Mouse (Mus musculus) liver, embryonic 16.5 days (tissue): ENCODE measurements around the gene Itprid1. TPM values are rescaled to one million over a fixed set of nuclear protein-coding genes. Genes with fewer than 3 reads are reported as not detected.

ENCODE experiments used
- ATAC-seq: fragments of 200-750 bp; cut with Nextera tagmentation; 2 replicates; pipeline ENCODE4 v1.8.0; 2017; ENCODE audit warnings: low read depth, mild to moderate bottlenecking, moderate number of reproducible peaks, moderate library complexity
- H3K27ac ChIP-seq: fragments of 300-500 bp; sonication (generic); 2 replicates; pipeline ENCODE4 v1.5.1; 2014; ENCODE audit warnings: mild to moderate bottlenecking, low read length
- H3K27me3 ChIP-seq: fragments of 300-500 bp; sonication (generic); 2 replicates; pipeline ENCODE4 v1.6.1; 2014; ENCODE audit warnings: low read depth, low read length, mixed read lengths; ENCODE audit not compliant: control insufficient read depth, insufficient read depth
- H3K36me3 ChIP-seq: fragments of 300-500 bp; sonication (generic); 2 replicates; pipeline ENCODE4 v1.6.1; 2014; ENCODE audit warnings: mild to moderate bottlenecking; ENCODE audit not compliant: control insufficient read depth, insufficient read depth
- H3K4me1 ChIP-seq: fragments of 300-500 bp; sonication (generic); 2 replicates; pipeline ENCODE4 v1.6.1; 2014; ENCODE audit warnings: low read depth, low read length, mixed read lengths; ENCODE audit not compliant: control insufficient read depth
- H3K4me2 ChIP-seq: fragments of 300-500 bp; sonication (generic); 2 replicates; pipeline ENCODE4 v1.6.1; 2014; ENCODE audit warnings: low read depth, low read length, mixed read lengths
- H3K4me3 ChIP-seq: fragments of 300-500 bp; sonication (generic); 2 replicates; pipeline ENCODE4 v1.5.1; 2014; ENCODE audit warnings: low read depth, mild to moderate bottlenecking, low read length
- H3K9ac ChIP-seq: fragments of 300-500 bp; sonication (generic); 2 replicates; pipeline ENCODE4 v1.6.1; 2014; ENCODE audit warnings: low read depth, low read length
- H3K9me3 ChIP-seq: fragments of 300-500 bp; sonication (generic); replicated peaks from 2 replicates; pipeline ENCODE4 v1.6.1; 2016; ENCODE audit warnings: low read length; ENCODE audit not compliant: control insufficient read depth
- WGBS: fragments of 180-500 bp; shearing (Covaris S2); extraction: QIAGEN DNeasy Blood & Tissue Kit; methylation state at CpG from one replicate; pipeline ENCODE4 v1.1.7; 2014; ENCODE audit not compliant: insufficient replicate concordance; 5-methylcytosine and 5-hydroxymethylcytosine counted together
- polyA plus RNA-seq: library from polyadenylated mRNA; unstranded; fragments of >200 nt; fragmentation: Nextera tagmentation; extraction: Ambion mirVana; gene quantifications from 2 replicates; pipeline ENCODE4 v1.2.1, GENCODE M21; 2015

Gene Itprid1
- polyA plus RNA-seq, 1 experiment from 2014 or later, result not detected

- H3K27ac ChIP-seq, result no peak overlapping the region
- 65% methylated on average over 9 of the region's 9 CpGs for WGBS
- H3K4me1 ChIP-seq, result no peaks in the 10 kb centered on the region
- no peaks in the 10 kb centered on the region for H3K9me3 ChIP-seq
- ATAC-seq, result no peak
- H3K36me3 ChIP-seq, result no peaks in the 10 kb centered on the region
- H3K4me3 ChIP-seq, result no peak overlapping the region
- no peaks in the 10 kb centered on the region for H3K27me3 ChIP-seq
- H3K9ac ChIP-seq, result no peak overlapping the region
- H3K4me2 ChIP-seq, result no peak overlapping the region
These were observed 31.2 kb upstream of the Itprid1 start for GRCm38 (mm10) chr6:55805291-55806137.

GRCm38 (mm10) chr6:55806537-55806936 is 30.2 kb upstream of the Itprid1 start:
- WGBS, result 45% methylated on average over 2 of the region's 2 CpGs
- H3K4me1 ChIP-seq, result no peaks in the 10 kb centered on the region
- no peaks in the 10 kb centered on the region for H3K27me3 ChIP-seq
- no peak for ATAC-seq
- H3K36me3 ChIP-seq, result no peaks in the 10 kb centered on the region
- H3K9me3 ChIP-seq, result no peaks in the 10 kb centered on the region
- no peak overlapping the region for H3K4me3 ChIP-seq
- no peak overlapping the region for H3K4me2 ChIP-seq
- no peak overlapping the region for H3K9ac ChIP-seq
- H3K27ac ChIP-seq, result no peak overlapping the region

GRCm38 (mm10) chr6:55808692-55809091 is 28.0 kb upstream of the Itprid1 start:
- WGBS, result 45% methylated on average over 3 of the region's 3 CpGs
- no peaks in the 10 kb centered on the region for H3K9me3 ChIP-seq
- no peak for ATAC-seq
- H3K27me3 ChIP-seq, result no peaks in the 10 kb centered on the region
- no peak overlapping the region for H3K4me2 ChIP-seq
- H3K9ac ChIP-seq, result no peak overlapping the region
- no peak overlapping the region for H3K4me3 ChIP-seq
- no peak overlapping the region for H3K27ac ChIP-seq
- no peaks in the 10 kb centered on the region for H3K36me3 ChIP-seq
- no peaks in the 10 kb centered on the region for H3K4me1 ChIP-seq

- Histone ChIP-seq H3K4me1 (no peaks in the 10 kb centered on the region), H3K27ac (no peak overlapping the region), H3K9me3 (no peaks in the 10 kb centered on the region), H3K36me3 (no peaks in the 10 kb centered on the region), H3K4me3 (no peak overlapping the region), H3K4me2 (no peak overlapping the region), H3K9ac (no peak overlapping the region), H3K27me3 (no peaks in the 10 kb centered on the region)
- no peak for ATAC-seq
- 35% methylated on average over 8 of the region's 8 CpGs for WGBS
These were observed 25.5 kb upstream of the Itprid1 start for GRCm38 (mm10) chr6:55811153-55811552.

GRCm38 (mm10) chr6:55812353-55812752 is 24.3 kb upstream of the Itprid1 start:
- Histone ChIP-seq H3K4me2 (no peak overlapping the region), H3K4me1 (no peaks in the 10 kb centered on the region), H3K9me3 (no peaks in the 10 kb centered on the region), H3K36me3 (no peaks in the 10 kb centered on the region), H3K4me3 (no peak overlapping the region), H3K9ac (no peak overlapping the region), H3K27ac (no peak overlapping the region), H3K27me3 (no peaks in the 10 kb centered on the region)
- WGBS, result 23% methylated on average over 1 of the region's 1 CpGs
- no peak for ATAC-seq

- Histone ChIP-seq H3K9me3 (no peaks in the 10 kb centered on the region), H3K27ac (no peak overlapping the region), H3K36me3 (no peaks in the 10 kb centered on the region), H3K9ac (no peak overlapping the region), H3K4me3 (no peak overlapping the region), H3K4me2 (no peak overlapping the region), H3K4me1 (no peaks in the 10 kb centered on the region), H3K27me3 (no peaks in the 10 kb centered on the region)
- ATAC-seq, result no peak
- 56% methylated on average over 12 of the region's 12 CpGs for WGBS
These were observed 22.3 kb upstream of the Itprid1 start for GRCm38 (mm10) chr6:55814184-55814926.

- Histone ChIP-seq H3K4me1 (no peaks in the 10 kb centered on the region), H3K9me3 (no peaks in the 10 kb centered on the region), H3K4me3 (no peak overlapping the region), H3K9ac (no peak overlapping the region), H3K27ac (no peak overlapping the region), H3K4me2 (no peak overlapping the region), H3K27me3 (no peaks in the 10 kb centered on the region), H3K36me3 (no peaks in the 10 kb centered on the region)
- WGBS, result 64% methylated on average over 5 of the region's 5 CpGs
- ATAC-seq, result no peak
These were observed 19.8 kb upstream of the Itprid1 start for GRCm38 (mm10) chr6:55816911-55817310.

GRCm38 (mm10) chr6:55829722-55830121 is 7.0 kb upstream of the Itprid1 start:
- Histone ChIP-seq H3K4me3 (no peak overlapping the region), H3K9me3 (no peaks in the 10 kb centered on the region), H3K4me2 (no peak overlapping the region), H3K27ac (no peak overlapping the region), H3K9ac (no peak overlapping the region), H3K36me3 (no peaks in the 10 kb centered on the region), H3K27me3 (no peaks in the 10 kb centered on the region), H3K4me1 (no peaks in the 10 kb centered on the region)
- WGBS, result 47% methylated on average over 6 of the region's 6 CpGs
- ATAC-seq, result no peak

GRCm38 (mm10) chr6:55852589-55852988 is 15.9 kb downstream of the Itprid1 start:
- H3K4me2 ChIP-seq, result no peak overlapping the region
- no peak overlapping the region for H3K9ac ChIP-seq
- ATAC-seq, result no peak
- H3K36me3 ChIP-seq, result no peaks in the 10 kb centered on the region
- H3K4me1 ChIP-seq, result no peaks in the 10 kb centered on the region
- H3K27ac ChIP-seq, result no peak overlapping the region
- no peak overlapping the region for H3K4me3 ChIP-seq
- H3K9me3 ChIP-seq, result no peaks in the 10 kb centered on the region
- no peaks in the 10 kb centered on the region for H3K27me3 ChIP-seq
